Mouse (Mus musculus): ENCODE results near the gene Gm12185. TPM values are rescaled to one million over a fixed set of nuclear protein-coding genes. Genes with fewer than 3 reads are reported as not detected.
"Not testable (repeated sequence)": the region's sequence is repeated elsewhere in the genome, so short reads cannot be mapped to it uniquely, and the experiment has no call there.

The Gm12185 gene
- polyA plus RNA-seq, 1 experiment from 2014 or later = not detected

DNA sequence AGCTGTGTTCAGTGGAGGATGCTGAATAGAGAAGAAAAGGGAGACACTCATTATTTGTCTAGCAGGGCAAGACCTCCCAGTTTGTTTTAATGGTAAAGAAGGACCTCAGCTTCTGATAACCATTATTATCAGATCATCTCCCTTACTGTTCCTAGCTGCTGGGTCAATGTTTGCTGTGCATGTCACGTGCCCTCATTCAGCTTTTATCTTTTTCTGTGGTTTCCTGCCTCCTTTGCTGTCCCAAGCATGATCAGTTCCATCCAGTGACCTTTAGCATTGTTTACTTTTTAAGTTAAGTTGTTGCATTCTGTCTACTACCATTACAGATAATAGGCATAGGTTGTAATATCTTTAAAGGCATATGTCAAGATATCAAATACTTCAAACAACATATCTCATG lies 83.6 kb downstream of the Gm12185 start:
- ATAC-seq (ENCODE audit: low read depth) (no peak), DNase-seq (no peak)
- Histone ChIP-seq H3K4me2 (no peak overlapping the region), H3K27me3 (no peaks in the 10 kb centered on the region), H3K27ac (no peak overlapping the region), H3K4me3 (replicated peaks) (no peak overlapping the region), H3K9ac (no peak overlapping the region), H3K9me3 (replicated peaks) (no peaks in the 10 kb centered on the region), H3K4me1 (replicated peaks) (peaks cover 7% of the 10 kb centered on the region; the same call in 1 of the 2 replicates), H3K36me3 (no peaks in the 10 kb centered on the region)
- WGBS (ENCODE audit: insufficient replicate concordance) = 3% methylated on average over 1 of the region's 1 CpGs

DNA sequence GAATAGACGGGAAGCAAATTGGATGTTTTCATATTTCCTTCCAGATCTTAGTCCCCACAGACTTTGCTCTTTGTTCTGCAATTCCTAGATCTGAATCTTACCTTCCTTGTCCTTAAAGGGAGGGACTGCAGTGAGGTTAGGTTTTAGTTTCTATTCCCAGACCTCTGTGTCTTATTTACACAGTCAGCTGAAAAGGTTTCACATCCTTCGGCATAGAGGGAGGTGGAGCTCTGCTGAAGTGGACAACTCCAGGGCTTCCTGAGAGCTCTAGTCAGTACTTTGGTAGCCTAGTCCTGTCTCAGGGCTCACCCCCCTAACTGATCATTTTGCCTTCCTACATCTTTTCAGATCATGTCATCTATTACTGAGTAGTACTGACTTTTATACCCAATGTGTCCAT lies 90.0 kb downstream of the Gm12185 start, which contains the start of gene Gm5431:
Gm5431 (minus strand) TSS at position 194 of the 400 bp plus-strand sequence.
- H3K36me3 ChIP-seq = no peaks in the 10 kb centered on the region
- no peaks in the 10 kb centered on the region for H3K9me3 ChIP-seq (replicated peaks)
- H3K4me1 ChIP-seq (replicated peaks) = no peaks in the 10 kb centered on the region
- ATAC-seq (ENCODE audit: low read depth) (no peak), DNase-seq (no peak)
- H3K4me3 ChIP-seq (replicated peaks) = no peak within 1 kb of the TSS
- no peak within 1 kb of the TSS for H3K4me2 ChIP-seq
- no peak within 1 kb of the TSS for H3K9ac ChIP-seq
- WGBS (ENCODE audit: insufficient replicate concordance) = 52% methylated on average over 2 of the region's 2 CpGs
- 0 out of 2 replicates have a peak within 1 kb of the TSS, but pooled peaks have one; percentile 5 for H3K27ac ChIP-seq
- H3K27me3 ChIP-seq = no peaks in the 10 kb centered on the region

DNA sequence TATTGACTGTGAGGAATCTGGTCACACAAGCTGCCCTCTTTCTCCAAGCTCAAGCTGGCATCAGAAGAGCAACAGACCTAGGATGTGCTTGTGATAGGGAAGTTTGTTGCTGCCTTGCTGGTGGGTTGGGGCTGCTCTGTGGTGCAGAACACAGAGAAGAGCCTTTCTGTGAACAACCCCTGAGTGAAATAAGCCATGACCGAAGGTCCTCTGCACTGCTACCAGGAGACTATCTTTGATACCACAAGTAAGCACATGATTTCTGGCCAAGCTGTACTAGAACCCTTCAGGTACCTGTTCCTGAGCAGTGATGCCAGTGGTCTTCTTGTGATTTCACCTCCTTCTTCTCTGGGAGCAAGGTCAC lies 90.5 kb downstream of the Gm12185 start:
- not testable (repeated sequence) for H3K9ac ChIP-seq; H3K4me3 ChIP-seq (replicated peaks); H3K4me1 ChIP-seq (replicated peaks); H3K36me3 ChIP-seq; H3K27me3 ChIP-seq; DNase-seq; ATAC-seq (ENCODE audit: low read depth); H3K9me3 ChIP-seq (replicated peaks); H3K4me2 ChIP-seq
- 53% methylated on average over 1 of the region's 1 CpGs for WGBS (ENCODE audit: insufficient replicate concordance)
- 0 out of 2 replicates have a peak overlapping the region, but pooled peaks have one; percentile 5 for H3K27ac ChIP-seq

DNA sequence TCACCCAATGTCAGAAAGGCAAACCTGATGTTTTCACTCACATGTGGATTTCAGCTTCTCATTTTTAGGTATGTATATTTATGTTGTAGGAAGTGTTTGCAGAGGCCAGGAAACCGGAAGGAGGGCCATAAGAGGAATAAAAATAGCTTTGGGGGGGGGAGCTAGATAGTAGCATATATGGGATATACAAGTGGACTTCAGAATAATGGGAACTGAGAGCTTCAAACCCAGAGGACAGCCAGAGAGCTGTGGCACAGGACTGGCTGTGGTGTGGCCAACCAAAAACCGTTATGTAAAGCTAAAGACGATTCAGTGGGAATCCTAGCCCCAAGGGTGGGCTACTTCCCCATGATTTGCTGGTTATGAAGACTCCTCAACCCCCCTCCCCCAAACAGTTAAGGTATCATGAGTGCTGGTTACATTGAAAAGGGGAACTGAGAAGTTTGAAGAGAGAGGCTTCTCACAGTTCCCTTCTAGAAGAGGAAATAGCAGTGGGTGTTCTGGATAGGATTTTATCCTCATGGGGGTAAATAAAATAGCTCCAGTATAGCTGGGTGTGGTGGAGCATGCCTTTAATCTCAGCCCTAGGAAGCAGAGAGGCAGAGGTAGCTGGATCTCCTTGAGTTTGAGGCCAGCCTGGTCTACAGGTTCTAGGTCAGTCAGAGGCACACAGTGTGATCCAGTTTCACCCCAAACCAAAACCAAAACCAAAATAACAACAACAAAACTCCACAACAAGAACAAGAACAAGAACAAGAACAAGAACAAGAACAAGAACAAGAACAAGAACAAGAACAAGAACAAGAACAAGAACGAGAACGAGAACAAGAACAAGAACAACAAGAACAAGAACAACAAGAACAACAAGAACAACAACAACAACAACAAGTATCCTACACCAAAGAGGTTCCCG lies 91.1 kb downstream of the Gm12185 start:
- DNase-seq; H3K27me3 ChIP-seq; ATAC-seq (ENCODE audit: low read depth); H3K9me3 ChIP-seq (replicated peaks); H3K4me2 ChIP-seq; H3K27ac ChIP-seq; H3K9ac ChIP-seq; H3K4me1 ChIP-seq (replicated peaks); H3K36me3 ChIP-seq; H3K4me3 ChIP-seq (replicated peaks): not testable (repeated sequence)
- WGBS (ENCODE audit: insufficient replicate concordance) = 37% methylated on average over 6 of the region's 6 CpGs

DNA sequence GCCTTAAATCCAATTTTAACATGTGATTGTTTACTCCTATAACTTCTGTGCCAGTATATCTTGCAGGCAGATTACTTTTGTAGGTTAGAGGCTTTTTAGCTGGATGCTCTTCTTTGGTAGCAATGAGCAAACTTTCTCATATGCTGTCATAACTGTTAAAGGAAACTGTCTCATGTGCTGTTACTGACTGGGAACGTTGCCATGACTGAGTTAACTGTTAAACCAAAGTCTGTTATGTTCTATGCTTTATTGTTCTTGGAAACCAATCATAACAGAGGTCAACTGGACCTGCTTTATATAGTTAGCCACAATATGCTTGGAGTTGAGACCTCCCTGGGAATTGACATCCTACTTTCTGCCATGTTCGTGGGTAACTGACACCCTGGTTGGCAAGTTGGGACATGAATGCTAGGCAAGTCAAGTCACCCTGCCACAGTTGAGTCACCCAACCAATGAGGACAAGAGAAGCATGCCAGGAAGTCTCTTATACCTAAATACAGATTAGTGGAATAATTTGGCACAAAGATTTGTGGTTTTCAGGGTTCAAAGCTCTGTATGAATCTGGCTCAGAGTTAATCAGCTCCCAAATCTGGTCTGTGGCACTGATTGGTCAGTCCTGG lies 93.1 kb downstream of the Gm12185 start:
- Histone ChIP-seq H3K36me3 (no peaks in the 10 kb centered on the region), H3K4me2 (no peak overlapping the region), H3K27ac (no peak overlapping the region), H3K9me3 (replicated peaks) (no peaks in the 10 kb centered on the region), H3K27me3 (no peaks in the 10 kb centered on the region), H3K9ac (no peak overlapping the region), H3K4me1 (replicated peaks) (no peaks in the 10 kb centered on the region), H3K4me3 (replicated peaks) (no peak overlapping the region)
- ATAC-seq (ENCODE audit: low read depth) (no peak), DNase-seq (no peak)
- WGBS (ENCODE audit: insufficient replicate concordance) = 53% methylated on average over 2 of the region's 2 CpGs

DNA sequence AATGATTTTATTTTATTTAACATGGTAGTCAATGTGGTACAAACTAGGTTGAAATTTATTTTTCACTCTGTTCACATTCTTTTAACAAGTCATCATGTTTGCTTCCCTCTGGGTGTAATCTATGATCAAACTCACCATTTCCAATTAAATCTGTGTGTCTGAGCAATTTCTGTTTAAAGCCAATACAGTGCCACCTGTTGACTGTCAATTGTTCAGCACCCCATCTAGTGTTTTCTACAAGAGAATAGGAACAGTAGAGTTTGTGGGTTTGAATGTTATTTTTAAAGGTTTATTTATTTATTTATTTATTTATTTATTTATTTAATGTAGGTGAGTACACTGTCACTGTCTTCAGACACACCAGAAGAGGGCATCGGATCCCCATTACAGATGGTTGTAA lies 115.3 kb downstream of the Gm12185 start:
- 78% methylated on average over 1 of the region's 1 CpGs for WGBS (ENCODE audit: insufficient replicate concordance)
- Histone ChIP-seq H3K9ac (no peak overlapping the region), H3K9me3 (replicated peaks) (no peaks in the 10 kb centered on the region), H3K4me1 (replicated peaks) (peaks cover 34% of the 10 kb centered on the region), H3K4me2 (no peak overlapping the region), H3K27ac (no peak overlapping the region), H3K4me3 (replicated peaks) (no peak overlapping the region), H3K27me3 (no peaks in the 10 kb centered on the region), H3K36me3 (no peaks in the 10 kb centered on the region)
- ATAC-seq (ENCODE audit: low read depth) (no peak), DNase-seq (no peak)

DNA sequence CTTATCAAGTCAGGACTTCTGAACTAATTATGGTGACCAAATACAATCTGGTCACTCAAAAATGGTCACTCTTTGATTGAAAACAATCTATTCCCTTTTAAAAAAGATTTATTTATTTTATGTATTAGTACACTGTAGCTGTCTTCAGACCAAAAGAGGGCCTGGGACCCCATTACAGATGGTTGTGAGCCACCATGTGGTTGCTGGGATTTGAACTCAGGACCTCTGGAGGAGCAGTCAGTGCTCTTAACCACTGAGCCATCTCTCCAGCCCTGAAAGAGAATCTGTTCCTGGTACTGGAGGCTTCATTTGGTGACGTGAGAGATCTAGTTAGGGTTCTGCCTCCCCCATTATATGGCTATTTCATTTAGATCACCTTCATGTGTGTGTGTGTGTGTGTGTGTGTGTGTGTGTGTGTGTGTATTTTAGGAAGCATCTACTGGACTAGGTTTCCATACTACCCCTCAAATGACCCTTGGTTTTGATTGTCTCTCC lies 116.6 kb downstream of the Gm12185 start:
- H3K4me2 ChIP-seq; DNase-seq; H3K4me3 ChIP-seq (replicated peaks); ATAC-seq (ENCODE audit: low read depth); H3K9me3 ChIP-seq (replicated peaks); H3K27ac ChIP-seq; H3K36me3 ChIP-seq; H3K27me3 ChIP-seq; H3K9ac ChIP-seq: not testable (repeated sequence)
- H3K4me1 ChIP-seq (replicated peaks) = peaks cover 41% of the 10 kb centered on the region
- 47% methylated on average over 1 of the region's 1 CpGs for WGBS (ENCODE audit: insufficient replicate concordance)

DNA sequence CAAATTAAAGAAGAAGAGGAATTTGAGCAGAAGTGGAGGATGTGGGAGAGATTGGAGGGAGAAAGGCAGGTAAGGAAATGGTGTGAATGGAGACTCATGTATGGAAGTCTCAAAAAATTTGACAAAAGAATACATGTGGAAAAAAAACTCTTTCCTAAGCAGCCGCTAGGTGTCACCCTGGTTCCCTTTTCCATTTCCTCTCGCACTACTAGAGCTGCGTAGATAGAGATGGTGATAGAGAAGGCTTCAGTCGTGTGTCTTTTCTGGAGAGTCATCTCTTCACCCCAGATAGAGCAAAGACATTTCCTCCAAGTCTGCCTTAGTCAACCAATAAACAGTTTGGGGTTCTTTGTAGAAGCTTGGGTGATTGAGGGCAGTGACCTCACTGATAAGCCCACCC lies 117.6 kb downstream of the Gm12185 start:
- DNase-seq (peak; percentile 52), ATAC-seq (ENCODE audit: low read depth) (no peak)
- 1% methylated on average over 4 of the region's 4 CpGs for WGBS (ENCODE audit: insufficient replicate concordance)
- Histone ChIP-seq H3K9me3 (replicated peaks) (no peaks in the 10 kb centered on the region), H3K4me2 (peak overlapping the region; percentile 84), H3K36me3 (no peaks in the 10 kb centered on the region), H3K27me3 (no peaks in the 10 kb centered on the region), H3K9ac (peak overlapping the region; percentile 76; the same call in 1 of the 2 replicates), H3K4me3 (replicated peaks) (no peak overlapping the region), H3K4me1 (replicated peaks) (peaks cover 50% of the 10 kb centered on the region), H3K27ac (peak overlapping the region; percentile 91)

DNA sequence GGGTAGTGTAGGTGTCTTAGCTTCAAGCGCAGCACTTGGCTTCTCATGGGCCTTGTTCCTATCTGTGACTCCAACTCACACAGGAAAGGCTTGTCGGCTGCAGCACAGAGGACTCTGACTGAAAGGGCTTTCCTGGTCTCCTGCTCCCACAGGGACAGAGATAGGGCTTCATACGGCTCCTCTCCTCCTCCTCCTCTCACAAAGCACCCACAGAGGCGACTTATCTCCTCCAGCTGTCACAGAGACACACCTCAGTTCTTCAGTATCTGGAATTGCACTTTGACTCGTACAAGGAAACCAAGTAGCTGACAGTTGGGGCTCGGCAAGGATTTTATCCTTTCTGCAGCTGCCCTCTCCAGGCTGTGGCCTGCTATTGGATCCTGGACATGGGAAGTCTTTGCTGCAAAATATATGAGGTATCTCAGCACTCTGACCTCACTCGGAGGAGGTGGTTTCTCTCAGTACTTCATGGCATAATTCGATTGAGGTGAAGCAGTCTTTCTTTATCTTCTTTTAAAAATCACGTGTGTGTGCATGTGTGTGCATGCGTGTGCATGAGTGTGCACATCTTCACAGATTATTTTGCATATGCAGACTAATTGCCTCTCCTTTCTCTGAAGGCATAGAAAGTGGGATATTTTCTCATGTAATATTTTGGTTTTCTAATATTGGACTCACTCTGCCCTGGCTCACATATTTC lies 118.3 kb downstream of the Gm12185 start:
- WGBS (ENCODE audit: insufficient replicate concordance) = 11% methylated on average over 10 of the region's 10 CpGs

DNA sequence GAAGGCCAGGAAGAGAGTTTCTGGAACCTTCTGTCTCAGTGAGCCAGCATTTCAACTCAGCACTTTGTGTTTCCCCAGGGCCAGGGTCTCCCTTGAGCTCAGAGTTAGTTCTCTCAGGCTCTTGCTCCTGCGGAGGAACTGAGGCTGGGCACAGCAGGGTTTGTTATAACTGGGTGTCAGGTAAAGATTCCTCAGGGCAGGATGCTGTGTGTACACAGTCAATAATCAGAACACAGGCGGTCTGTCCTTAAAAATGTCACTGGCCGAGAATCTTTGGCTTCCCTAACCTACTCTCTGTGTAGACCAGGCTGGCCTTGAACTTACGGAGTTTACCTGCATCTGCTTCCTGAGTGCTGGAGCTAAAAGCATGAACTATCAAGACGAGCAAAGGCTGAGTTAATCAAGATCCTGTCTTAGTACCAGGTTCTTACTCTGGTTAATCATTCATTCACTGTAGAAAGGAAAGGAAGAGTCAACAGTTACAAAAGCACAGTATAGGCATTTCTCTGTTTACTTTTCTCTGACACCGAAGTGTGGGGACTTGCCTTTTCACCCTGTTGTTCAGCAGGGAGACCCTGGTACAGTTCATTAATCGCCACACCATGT lies 119.2 kb downstream of the Gm12185 start:
- ATAC-seq (ENCODE audit: low read depth) (peak; percentile 1; the same call in 1 of the 2 replicates), DNase-seq (no peak)
- 55% methylated on average over 7 of the region's 7 CpGs for WGBS (ENCODE audit: insufficient replicate concordance)
- Histone ChIP-seq H3K4me2 (peak overlapping the region; percentile 84), H3K27ac (peak overlapping the region; percentile 91), H3K4me1 (replicated peaks) (peaks cover 64% of the 10 kb centered on the region), H3K27me3 (no peaks in the 10 kb centered on the region), H3K4me3 (replicated peaks) (peak overlapping the region; percentile 68), H3K36me3 (peaks cover under 1% of the 10 kb centered on the region; the same call in 1 of the 2 replicates), H3K9ac (peak overlapping the region; percentile 76), H3K9me3 (replicated peaks) (no peaks in the 10 kb centered on the region)

More for the DNA sequence above, 118.3 kb downstream of the Gm12185 start:
- ATAC-seq (ENCODE audit: low read depth) = peak; percentile 86
- Histone ChIP-seq H3K27me3 (no peaks in the 10 kb centered on the region), H3K4me2 (peak overlapping the region; percentile 84), H3K4me3 (replicated peaks) (peak overlapping the region; percentile 24), H3K36me3 (no peaks in the 10 kb centered on the region), H3K9ac (peak overlapping the region; percentile 76), H3K4me1 (replicated peaks) (peaks cover 57% of the 10 kb centered on the region), H3K27ac (peak overlapping the region; percentile 91), H3K9me3 (replicated peaks) (no peaks in the 10 kb centered on the region)
- DNase-seq = peak; percentile 74

Data from liver, embryonic 13.5 days (tissue).